Mouse (Mus musculus): ENCODE measurements around the gene Neu1. TPM values are rescaled to one million over a fixed set of nuclear protein-coding genes. Genes with fewer than 3 reads are reported as not detected.
"Not testable (repeated sequence)": the region's sequence is repeated elsewhere in the genome, so short reads cannot be mapped to it uniquely, and the experiment has no call there.

Gene Neu1
- polyA plus RNA-seq, 1 experiment from 2014 or later = 36.8 TPM

GRCm38 (mm10) chr17:34957966-34958365 lies 26.9 kb downstream of the Neu1 start:
- ATAC-seq = not testable (repeated sequence)
- 28% methylated on average over 28 of the region's 40 CpGs for WGBS

GRCm38 (mm10) chr17:34958734-34959129 lies 27.7 kb downstream of the Neu1 start:
- not testable (repeated sequence) for H3K27me3 ChIP-seq (replicated peaks; ENCODE audit: control insufficient read depth, insufficient read depth, low read length); H3K36me3 ChIP-seq (ENCODE audit: control insufficient read depth, insufficient read depth); H3K9me3 ChIP-seq (ENCODE audit: control insufficient read depth, low read length); H3K4me1 ChIP-seq (replicated peaks; ENCODE audit: control insufficient read depth, insufficient read depth, low read length); ATAC-seq; H3K27ac ChIP-seq (ENCODE audit: low read length); H3K9ac ChIP-seq (replicated peaks; ENCODE audit: low read depth, low read length)
- H3K4me2 ChIP-seq (ENCODE audit: low read length) = peak overlapping the region; percentile 69
- 0% methylated on average over 20 of the region's 47 CpGs for WGBS
- H3K4me3 ChIP-seq (replicated peaks; ENCODE audit: low read length) = peak overlapping the region; percentile 43

More at GRCm38 (mm10) chr17:34957966-34958365, 26.9 kb downstream of the Neu1 start:
- H3K4me1 ChIP-seq (replicated peaks; ENCODE audit: control insufficient read depth, insufficient read depth, low read length); H3K27ac ChIP-seq (ENCODE audit: low read length); H3K9ac ChIP-seq (replicated peaks; ENCODE audit: low read depth, low read length); H3K9me3 ChIP-seq (ENCODE audit: control insufficient read depth, low read length); H3K27me3 ChIP-seq (replicated peaks; ENCODE audit: control insufficient read depth, insufficient read depth, low read length); H3K4me3 ChIP-seq (replicated peaks; ENCODE audit: low read length); H3K4me2 ChIP-seq (ENCODE audit: low read length); H3K36me3 ChIP-seq (ENCODE audit: control insufficient read depth, insufficient read depth): not testable (repeated sequence)

- not testable (repeated sequence) for H3K9me3 ChIP-seq (ENCODE audit: control insufficient read depth, low read length); H3K27me3 ChIP-seq (replicated peaks; ENCODE audit: control insufficient read depth, insufficient read depth, low read length); H3K4me1 ChIP-seq (replicated peaks; ENCODE audit: control insufficient read depth, insufficient read depth, low read length); H3K36me3 ChIP-seq (ENCODE audit: control insufficient read depth, insufficient read depth)
- peak within 1 kb of the TSS; percentile 60 for H3K27ac ChIP-seq (ENCODE audit: low read length)
- peak within 1 kb of the TSS; percentile 69 for H3K4me2 ChIP-seq (ENCODE audit: low read length)
- under 1% methylated on average over 29 of the region's 32 CpGs for WGBS
- peak within 1 kb of the TSS; percentile 43 for H3K4me3 ChIP-seq (replicated peaks; ENCODE audit: low read length)
- ATAC-seq = peak; percentile 96
- peak within 1 kb of the TSS; percentile 7; the same call in 1 of the 2 replicates for H3K9ac ChIP-seq (replicated peaks; ENCODE audit: low read depth, low read length)
Measured at GRCm38 (mm10) chr17:34959130-34959778, 28.2 kb downstream of the Neu1 start, which contains the start of gene Hspa1b. Gene Hspa1b, minus strand, starts transcription at chr17:34959238.

- Histone ChIP-seq H3K9me3 (ENCODE audit: control insufficient read depth, low read length) (no peaks in the 10 kb centered on the region), H3K27ac (ENCODE audit: low read length) (no peak overlapping the region; the same call in 1 of the 2 replicates), H3K9ac (replicated peaks; ENCODE audit: low read depth, low read length) (no peak overlapping the region), H3K27me3 (replicated peaks; ENCODE audit: control insufficient read depth, insufficient read depth, low read length) (peaks cover 7% of the 10 kb centered on the region; the same call in 1 of the 2 replicates), H3K4me3 (replicated peaks; ENCODE audit: low read length) (peak overlapping the region; percentile 43), H3K36me3 (ENCODE audit: control insufficient read depth, insufficient read depth) (no peaks in the 10 kb centered on the region), H3K4me2 (ENCODE audit: low read length) (peak overlapping the region; percentile 69), H3K4me1 (replicated peaks; ENCODE audit: control insufficient read depth, insufficient read depth, low read length) (peaks cover 7% of the 10 kb centered on the region)
- ATAC-seq = no peak
- 9% methylated on average over 12 of the region's 12 CpGs for WGBS
Measured at GRCm38 (mm10) chr17:34959881-34960515, 28.9 kb downstream of the Neu1 start.

GRCm38 (mm10) chr17:34960702-34961493 lies 29.8 kb downstream of the Neu1 start:
- Histone ChIP-seq H3K9ac (replicated peaks; ENCODE audit: low read depth, low read length) (no peak overlapping the region), H3K9me3 (ENCODE audit: control insufficient read depth, low read length) (no peaks in the 10 kb centered on the region), H3K27ac (ENCODE audit: low read length) (no peak overlapping the region), H3K4me3 (replicated peaks; ENCODE audit: low read length) (no peak overlapping the region), H3K36me3 (ENCODE audit: control insufficient read depth, insufficient read depth) (no peaks in the 10 kb centered on the region), H3K27me3 (replicated peaks; ENCODE audit: control insufficient read depth, insufficient read depth, low read length) (peaks cover 7% of the 10 kb centered on the region; the same call in 1 of the 2 replicates), H3K4me1 (replicated peaks; ENCODE audit: control insufficient read depth, insufficient read depth, low read length) (peaks cover 7% of the 10 kb centered on the region), H3K4me2 (ENCODE audit: low read length) (no peak overlapping the region)
- ATAC-seq = no peak

GRCm38 (mm10) chr17:34962125-34962524 lies 31.1 kb downstream of the Neu1 start:
- no peak overlapping the region for H3K9ac ChIP-seq (replicated peaks; ENCODE audit: low read depth, low read length)
- ATAC-seq = no peak

GRCm38 (mm10) chr17:34962841-34963240 lies 31.8 kb downstream of the Neu1 start:
- no peak overlapping the region for H3K27ac ChIP-seq (ENCODE audit: low read length)
- H3K9me3 ChIP-seq (ENCODE audit: control insufficient read depth, low read length) = no peaks in the 10 kb centered on the region
- ATAC-seq = no peak
- H3K36me3 ChIP-seq (ENCODE audit: control insufficient read depth, insufficient read depth) = no peaks in the 10 kb centered on the region
- no peak overlapping the region for H3K9ac ChIP-seq (replicated peaks; ENCODE audit: low read depth, low read length)
- H3K4me1 ChIP-seq (replicated peaks; ENCODE audit: control insufficient read depth, insufficient read depth, low read length) = peaks cover 7% of the 10 kb centered on the region
- H3K27me3 ChIP-seq (replicated peaks; ENCODE audit: control insufficient read depth, insufficient read depth, low read length) = peaks cover 7% of the 10 kb centered on the region; the same call in 1 of the 2 replicates
- H3K4me2 ChIP-seq (ENCODE audit: low read length) = no peak overlapping the region
- no peak overlapping the region for H3K4me3 ChIP-seq (replicated peaks; ENCODE audit: low read length)
- WGBS = 48% methylated on average over 1 of the region's 1 CpGs

More at GRCm38 (mm10) chr17:34962125-34962524, 31.1 kb downstream of the Neu1 start:
- 34% methylated on average over 3 of the region's 3 CpGs for WGBS
- H3K9me3 ChIP-seq (ENCODE audit: control insufficient read depth, low read length) = no peaks in the 10 kb centered on the region
- no peak overlapping the region for H3K4me3 ChIP-seq (replicated peaks; ENCODE audit: low read length)
- no peak overlapping the region for H3K27ac ChIP-seq (ENCODE audit: low read length)
- peaks cover 7% of the 10 kb centered on the region for H3K4me1 ChIP-seq (replicated peaks; ENCODE audit: control insufficient read depth, insufficient read depth, low read length)
- H3K4me2 ChIP-seq (ENCODE audit: low read length) = no peak overlapping the region
- peaks cover 5% of the 10 kb centered on the region; the same call in 1 of the 2 replicates for H3K27me3 ChIP-seq (replicated peaks; ENCODE audit: control insufficient read depth, insufficient read depth, low read length)
- H3K36me3 ChIP-seq (ENCODE audit: control insufficient read depth, insufficient read depth) = no peaks in the 10 kb centered on the region

- H3K4me2 ChIP-seq (ENCODE audit: low read length) = no peak overlapping the region
- no peak overlapping the region for H3K4me3 ChIP-seq (replicated peaks; ENCODE audit: low read length)
- no peaks in the 10 kb centered on the region for H3K36me3 ChIP-seq (ENCODE audit: control insufficient read depth, insufficient read depth)
- H3K9ac ChIP-seq (replicated peaks; ENCODE audit: low read depth, low read length) = no peak overlapping the region
- 6% methylated on average over 1 of the region's 1 CpGs for WGBS
- H3K27me3 ChIP-seq (replicated peaks; ENCODE audit: control insufficient read depth, insufficient read depth, low read length) = peaks cover 23% of the 10 kb centered on the region
- H3K27ac ChIP-seq (ENCODE audit: low read length) = no peak overlapping the region
- H3K9me3 ChIP-seq (ENCODE audit: control insufficient read depth, low read length) = no peaks in the 10 kb centered on the region
- no peak for ATAC-seq
- H3K4me1 ChIP-seq (replicated peaks; ENCODE audit: control insufficient read depth, insufficient read depth, low read length) = peaks cover 3% of the 10 kb centered on the region
Measured at GRCm38 (mm10) chr17:34964640-34965049, 33.6 kb downstream of the Neu1 start.

GRCm38 (mm10) chr17:34965627-34966026 lies 34.6 kb downstream of the Neu1 start:
- H3K4me3 ChIP-seq (replicated peaks; ENCODE audit: low read length) = no peak overlapping the region
- no peak for ATAC-seq
- H3K36me3 ChIP-seq (ENCODE audit: control insufficient read depth, insufficient read depth) = no peaks in the 10 kb centered on the region
- WGBS = 83% methylated on average over 5 of the region's 5 CpGs
- no peak overlapping the region for H3K4me2 ChIP-seq (ENCODE audit: low read length)
- H3K27ac ChIP-seq (ENCODE audit: low read length) = no peak overlapping the region
- no peaks in the 10 kb centered on the region for H3K4me1 ChIP-seq (replicated peaks; ENCODE audit: control insufficient read depth, insufficient read depth, low read length)
- peaks cover 20% of the 10 kb centered on the region for H3K27me3 ChIP-seq (replicated peaks; ENCODE audit: control insufficient read depth, insufficient read depth, low read length)
- H3K9me3 ChIP-seq (ENCODE audit: control insufficient read depth, low read length) = no peaks in the 10 kb centered on the region
- no peak overlapping the region for H3K9ac ChIP-seq (replicated peaks; ENCODE audit: low read depth, low read length)
